Mouse (Mus musculus) inflammation-experienced regulatory T-cells, adult 6 months (primary cell): ENCODE measurements around the gene Mat2a. TPM values are rescaled to one million over a fixed set of nuclear protein-coding genes. Genes with fewer than 3 reads are reported as not detected.
"Not testable (repeated sequence)": the region's sequence is repeated elsewhere in the genome, so short reads cannot be mapped to it uniquely, and the experiment has no call there.

Source experiments
- ATAC-seq: one replicate; pipeline ENCODE4 v1.8.0; 2017
- polyA plus RNA-seq, 3 experiments: library from polyadenylated mRNA; unstranded; fragments of 100-300 nt; shearing (Covaris generic); gene quantifications; one replicate each; pipeline ENCODE4 v1.2.1; 2017

Mat2a gene
- polyA plus RNA-seq, 3 experiments from 2014 or later = 217 to 228 (median 219) TPM

DNA sequence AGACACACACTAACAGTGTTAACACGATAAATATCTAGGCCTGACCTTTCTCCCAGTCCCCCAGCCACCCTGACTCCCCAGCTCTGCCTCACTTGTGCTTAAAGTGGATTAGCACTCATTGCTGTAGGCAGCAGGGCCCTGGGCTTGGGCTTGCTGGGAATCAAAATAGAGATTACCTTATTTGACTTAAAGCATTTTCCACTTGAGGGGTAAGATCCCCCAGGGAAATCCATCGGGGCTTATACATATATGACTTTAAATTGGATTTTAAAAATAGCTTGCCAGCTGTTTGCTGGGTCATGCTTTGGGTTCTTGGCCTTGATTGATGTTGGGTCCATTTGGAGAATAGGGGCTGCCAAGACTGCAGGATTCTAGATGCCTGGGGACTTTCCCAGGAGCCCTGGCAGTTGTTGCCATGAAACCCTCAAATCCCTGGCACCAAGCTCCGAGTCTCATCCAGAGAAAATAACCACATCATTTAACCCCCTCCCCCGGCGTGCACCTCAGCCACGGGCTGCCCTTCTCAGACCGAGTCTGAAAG lies 15.5 kb upstream of the Mat2a start:
- no peak for ATAC-seq

DNA sequence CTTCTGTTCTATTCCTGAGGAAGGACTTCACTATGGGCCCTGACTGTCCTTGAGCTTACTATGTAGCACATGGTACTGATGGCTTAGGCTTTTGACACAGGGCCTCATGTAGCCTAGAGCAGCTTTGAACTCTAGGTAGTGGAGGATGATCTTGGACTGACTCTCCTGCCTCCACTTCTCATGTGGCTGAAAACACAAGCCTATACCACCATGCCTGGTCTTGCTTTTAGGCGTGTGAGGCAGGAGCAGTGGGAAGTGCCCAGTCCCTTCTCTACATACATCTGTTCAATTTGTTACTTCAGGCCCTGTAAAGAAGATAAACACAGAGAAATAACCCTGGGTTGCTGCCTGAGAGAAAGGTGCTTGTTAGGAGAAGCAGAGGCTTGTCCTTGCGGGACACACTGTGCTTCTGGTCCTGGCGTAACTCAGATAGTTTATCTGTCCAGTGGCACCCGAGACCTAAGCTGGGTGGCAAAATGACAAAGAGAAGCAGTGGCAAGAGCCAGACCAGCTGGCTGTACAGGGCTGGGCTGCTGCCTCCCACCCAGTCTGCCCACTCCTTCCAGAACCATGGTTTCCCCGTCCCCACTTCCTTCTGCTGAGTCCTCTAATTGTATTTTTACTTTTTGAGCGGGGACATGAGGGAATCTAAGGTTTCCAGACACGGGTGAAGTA lies 14.9 kb upstream of the Mat2a start:
- ATAC-seq = no peak

DNA sequence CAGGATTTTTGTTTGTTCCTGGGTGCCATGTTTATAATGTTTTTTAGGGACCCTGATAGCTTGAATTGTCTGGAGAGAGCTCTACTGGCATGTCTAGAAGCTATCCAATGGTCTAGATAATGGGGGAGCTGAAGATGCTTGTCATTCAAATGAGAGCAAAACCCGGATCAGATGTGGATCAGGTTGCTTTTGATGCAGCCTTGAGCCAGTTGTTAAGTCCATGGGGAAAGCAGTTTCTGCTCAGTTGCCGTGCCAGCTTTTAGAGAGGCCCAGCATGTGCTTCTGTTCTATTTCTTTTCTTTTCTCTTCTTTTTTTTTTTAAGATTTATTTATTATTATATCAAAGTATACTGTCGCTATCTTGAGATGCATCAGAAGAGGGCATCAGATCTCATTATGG lies 14.2 kb upstream of the Mat2a start:
- ATAC-seq = no peak

DNA sequence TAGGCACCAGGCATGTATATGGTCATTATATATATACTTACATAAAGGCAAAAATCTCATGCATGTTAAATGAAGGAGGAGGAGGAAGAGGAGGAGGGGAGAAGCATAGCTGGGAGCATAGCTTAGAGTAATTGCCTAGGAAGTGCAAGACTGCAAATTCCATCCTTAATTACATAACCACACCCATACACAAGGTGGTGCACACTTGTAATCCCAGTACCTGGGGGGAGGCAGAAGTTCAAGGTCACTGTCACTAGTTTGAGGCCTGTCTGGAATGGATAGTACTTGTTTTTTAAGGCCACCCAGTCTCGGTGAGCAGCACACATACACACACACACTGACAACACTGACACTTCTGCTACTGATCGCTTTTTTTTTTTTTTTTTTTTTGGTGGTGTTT lies 13.0 kb upstream of the Mat2a start:
- ATAC-seq = no peak

DNA sequence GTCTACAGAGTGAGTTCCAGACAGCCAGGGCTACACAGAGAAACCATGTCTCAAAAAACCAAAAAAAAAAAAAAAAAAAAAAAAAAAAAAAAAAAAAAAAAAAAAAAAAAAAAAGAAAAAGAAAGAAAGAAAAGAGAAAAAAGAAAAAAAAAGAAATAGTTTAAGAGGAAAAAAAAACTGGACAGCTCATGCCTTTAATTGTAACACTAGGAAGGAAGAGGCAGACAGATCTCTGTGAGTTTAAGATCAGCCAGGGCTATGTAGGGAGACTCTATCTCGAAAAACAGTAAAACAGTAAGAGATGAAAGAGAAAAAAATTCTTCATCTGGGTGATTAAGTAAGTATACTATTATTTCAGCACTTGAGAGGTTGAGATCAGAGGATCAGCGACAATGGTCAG lies 12.4 kb upstream of the Mat2a start:
- ATAC-seq = not testable (repeated sequence)

DNA sequence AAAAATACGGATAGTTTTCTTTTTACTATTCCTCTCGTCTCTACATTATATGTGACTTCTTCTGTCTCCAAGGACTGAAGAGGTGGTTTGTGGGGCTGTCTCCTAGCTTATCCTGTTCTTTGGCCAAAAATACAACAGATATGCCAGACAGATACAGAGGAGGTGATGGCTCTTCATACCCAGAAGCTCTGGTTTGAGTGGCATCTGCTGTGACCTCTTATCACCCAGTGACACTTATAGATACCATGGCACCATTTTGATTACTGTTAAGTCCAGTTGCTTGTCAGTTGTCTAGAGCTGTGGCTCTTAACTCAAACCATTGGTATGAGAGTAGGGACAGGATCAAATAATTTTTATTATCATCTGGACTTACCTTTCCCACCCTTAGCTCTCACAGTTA lies 8.1 kb upstream of the Mat2a start:
- no peak for ATAC-seq

DNA sequence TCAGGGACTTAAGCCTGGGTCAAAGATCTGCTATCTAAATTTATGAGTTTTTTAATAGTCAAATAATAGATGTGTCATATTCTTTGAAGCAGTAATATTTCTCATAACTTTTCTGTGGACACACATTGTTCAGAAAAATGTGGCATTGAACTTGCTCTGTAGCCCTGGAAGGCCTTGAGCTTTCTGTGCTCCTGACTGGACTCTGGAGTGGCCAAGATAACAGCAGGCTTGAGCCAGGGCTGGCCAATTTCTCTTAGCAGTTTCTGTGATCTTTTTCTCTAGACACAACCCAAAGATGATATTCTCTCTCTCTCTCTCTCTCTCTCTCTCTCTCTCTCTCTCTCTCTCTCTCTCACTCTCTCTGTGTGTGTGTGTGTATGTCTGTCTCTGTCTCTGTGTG lies 5.7 kb upstream of the Mat2a start:
- no peak for ATAC-seq

DNA sequence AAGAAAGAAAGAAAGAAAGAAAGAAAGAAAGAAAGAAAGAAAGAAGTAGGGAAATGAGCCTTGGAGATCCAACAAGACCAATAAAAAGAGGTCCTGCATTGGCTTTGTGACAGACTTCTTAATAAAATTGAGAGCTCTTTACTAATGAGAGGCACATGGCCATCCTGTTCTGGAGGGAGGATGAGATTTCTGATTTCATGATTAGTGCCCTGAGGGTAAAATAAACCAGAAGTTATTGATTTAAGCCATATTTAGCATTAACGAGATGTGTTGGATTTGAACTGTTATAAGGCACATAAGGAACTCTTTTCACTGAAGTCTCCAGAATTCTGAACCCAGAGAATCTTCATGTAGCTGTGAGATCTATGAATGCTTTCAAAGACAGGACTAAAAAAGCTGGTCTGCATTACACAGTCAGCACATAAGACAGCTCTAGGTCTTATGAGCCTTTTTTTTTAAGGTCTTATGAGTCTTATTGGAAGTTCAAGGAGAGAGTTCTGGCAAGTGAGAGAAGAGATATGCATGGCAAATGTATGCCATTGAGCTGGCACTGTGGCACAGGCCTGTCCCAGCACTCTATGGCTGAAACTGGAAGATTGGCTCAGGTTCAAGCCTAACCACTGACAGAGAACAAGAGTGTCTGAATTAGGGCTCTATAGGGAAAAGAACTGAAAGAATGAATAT lies 3.7 kb upstream of the Mat2a start:
- ATAC-seq = no peak

DNA sequence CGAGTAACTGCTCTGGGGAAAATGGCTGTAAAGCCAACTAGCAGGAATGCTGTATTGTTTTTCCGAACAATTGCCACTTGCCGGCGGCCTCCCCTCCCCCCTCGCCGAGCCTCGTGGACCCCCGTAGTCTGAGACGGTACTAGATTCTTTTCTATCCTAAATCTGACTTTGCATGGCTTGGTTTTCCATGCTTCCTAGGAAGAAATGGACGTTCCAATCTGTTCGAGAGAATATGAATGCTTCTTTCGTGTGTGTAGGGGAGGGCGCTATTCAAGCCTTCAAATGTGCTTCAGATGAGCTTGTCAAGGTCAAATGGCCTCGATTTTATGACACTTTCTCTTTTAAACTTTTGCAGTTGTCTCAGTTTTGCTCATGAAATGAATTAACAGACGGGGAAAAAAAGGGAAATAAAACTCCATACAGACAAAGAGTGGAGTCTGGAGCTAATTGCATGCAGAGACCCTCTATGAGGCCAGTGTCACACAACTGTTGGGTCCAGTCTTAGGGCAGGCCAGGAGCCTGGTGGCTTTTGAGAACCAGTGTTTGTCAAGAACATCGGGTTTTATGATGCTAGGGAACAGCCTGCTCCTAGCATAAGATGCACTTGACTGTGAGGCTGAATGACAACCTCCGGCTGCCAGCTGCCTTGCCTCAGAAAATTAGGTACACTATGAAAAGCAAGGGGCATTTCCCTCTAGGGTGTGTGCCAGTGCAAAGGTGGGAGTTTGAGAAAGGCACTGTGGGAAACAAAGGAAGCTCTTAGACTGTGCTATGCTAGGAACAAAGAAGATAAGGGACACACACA lies 1.0 kb upstream of the Mat2a start:
- ATAC-seq = peak; percentile 5

DNA sequence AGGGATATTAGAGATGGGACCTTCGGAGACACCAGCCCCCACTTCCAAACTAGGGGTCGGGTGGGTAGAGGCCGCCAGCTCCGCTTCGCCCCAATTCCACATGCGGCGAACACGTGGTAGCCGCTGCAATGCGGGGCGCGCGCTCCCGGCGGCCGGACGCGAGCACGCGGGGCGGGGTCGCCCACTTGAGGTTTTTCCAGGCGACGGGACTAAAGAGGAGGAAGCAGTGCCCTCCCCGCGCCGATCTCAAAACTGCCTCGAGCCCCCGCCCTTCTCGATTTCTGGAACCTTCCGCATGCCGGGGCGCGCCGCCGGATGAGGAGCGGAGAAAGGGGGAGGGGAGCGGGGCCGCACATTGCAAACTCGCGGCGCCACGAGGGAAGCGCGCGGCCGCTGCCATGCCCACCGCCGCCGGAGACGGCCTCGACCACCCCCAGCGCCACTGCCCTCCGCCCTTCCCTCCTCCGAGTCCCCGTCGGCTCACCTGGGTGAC lies 450 bp downstream of the Mat2a start:
- peak; percentile 53 for ATAC-seq

DNA sequence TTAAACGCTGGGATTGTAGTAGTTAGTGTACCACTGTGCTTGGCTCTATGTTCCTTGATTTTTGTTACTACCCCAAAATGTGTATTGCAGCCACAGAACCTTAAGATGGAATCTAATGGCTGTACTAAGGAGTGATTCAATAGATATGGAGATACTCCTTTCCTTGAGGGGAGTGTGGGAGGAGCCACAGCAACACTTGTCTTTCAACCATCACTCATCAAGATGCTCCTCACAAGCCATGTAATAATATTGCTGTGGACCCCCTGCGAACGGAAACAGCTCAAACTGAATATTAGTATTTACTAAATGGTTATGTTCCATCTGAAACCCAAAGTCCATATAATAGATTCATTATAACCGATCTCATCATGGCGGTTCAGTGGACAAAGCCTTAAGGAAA lies 1.1 kb downstream of the Mat2a start:
- no peak for ATAC-seq

DNA sequence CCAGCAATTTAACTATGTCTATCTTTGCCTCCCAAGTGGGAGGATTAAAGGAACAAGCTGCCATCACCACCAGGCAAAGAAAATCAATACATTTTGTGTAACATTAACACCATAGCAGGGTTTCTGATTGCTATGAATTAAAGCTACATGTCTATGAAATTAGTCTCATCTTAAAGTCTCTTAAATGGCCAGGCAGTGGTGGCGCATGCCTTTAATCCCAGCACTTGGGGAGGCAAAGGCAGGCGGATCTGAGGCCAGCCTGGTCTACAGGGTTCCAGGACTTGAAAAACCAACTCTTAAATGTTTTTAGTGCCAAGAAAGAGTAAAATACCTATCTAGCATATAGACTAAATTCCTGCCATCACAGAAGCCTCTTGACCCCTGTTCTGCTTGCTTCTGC lies 7.2 kb downstream of the Mat2a start:
- ATAC-seq = no peak

DNA sequence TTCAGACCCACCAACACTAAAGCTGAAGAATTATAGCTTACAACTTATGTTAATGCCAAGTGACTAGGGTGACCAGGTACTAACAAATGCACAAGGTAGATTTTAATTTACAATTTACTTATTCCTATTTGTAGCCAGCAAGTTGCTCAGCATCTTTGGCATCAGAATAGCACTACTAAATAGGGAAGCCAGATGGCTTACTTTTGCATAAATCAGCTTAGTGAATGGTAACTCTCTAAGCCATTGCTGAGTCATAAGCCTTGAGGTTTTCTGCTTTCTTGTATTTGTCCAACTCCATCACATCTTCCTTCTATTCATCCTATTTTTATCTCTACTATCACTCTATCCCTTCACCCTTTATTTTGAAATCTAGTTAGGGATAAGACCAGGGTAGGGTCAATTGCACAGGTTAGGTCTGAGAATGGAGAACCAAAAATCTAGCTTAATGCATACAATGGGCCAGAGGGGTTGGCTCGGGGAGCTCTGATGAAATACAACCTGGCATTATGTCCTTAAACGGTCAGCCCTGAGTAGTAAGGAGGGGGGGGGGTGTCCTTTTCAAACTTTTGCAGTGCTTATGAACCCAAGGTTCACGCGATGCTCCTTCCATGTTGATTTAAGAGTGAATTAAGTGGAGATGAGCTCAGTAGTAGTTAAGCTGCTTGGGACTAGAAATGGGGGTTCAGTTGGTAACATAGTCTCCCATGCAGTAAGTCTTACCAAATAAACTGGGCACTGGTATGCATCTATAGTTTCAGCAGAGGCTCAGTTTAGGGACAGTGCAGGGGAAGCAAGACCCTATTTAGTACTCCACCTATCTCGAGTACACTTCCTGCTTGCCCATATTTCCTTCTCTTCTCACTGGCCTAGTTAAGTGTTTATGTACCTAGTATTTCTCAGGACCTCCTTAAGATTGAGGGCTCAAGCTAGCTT lies 8.1 kb downstream of the Mat2a start:
- ATAC-seq = no peak

DNA sequence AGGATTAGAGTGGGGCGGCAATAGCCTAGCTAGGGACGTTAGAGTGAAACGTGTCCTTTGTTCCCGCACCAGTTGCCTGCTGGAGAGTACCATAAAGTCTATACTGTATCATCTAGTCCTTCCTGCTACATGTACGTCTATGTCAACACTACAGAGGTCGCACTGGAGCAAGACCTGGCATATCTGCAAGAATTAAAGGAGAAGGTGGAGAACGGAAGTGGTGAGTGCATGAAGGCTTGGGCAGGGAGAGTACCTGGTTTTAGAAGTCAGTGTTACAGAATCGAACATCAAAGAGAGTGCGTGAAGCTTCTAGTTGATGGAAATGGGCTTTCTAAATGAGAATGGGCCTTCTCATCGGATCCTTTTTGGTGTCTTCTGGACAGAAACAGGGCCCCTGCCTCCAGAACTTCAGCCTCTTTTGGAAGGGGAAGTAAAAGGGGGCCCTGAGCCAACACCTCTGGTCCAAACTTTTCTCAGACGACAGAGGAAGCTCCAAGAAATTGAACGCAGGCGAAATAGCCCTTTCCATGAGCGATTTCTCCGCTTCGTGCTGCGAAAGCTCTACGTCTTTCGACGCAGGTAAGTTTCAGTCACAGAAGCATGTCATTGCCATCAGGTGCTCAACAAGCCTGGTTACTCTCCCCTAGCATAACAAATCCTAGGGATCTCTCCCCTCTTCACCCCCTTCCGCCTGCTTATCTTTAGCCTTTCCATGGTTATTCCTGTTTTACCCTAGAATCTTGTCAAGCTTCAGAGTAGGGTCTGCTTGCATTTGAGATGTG lies 10.1 kb downstream of the Mat2a start:
- ATAC-seq = peak; percentile 68

DNA sequence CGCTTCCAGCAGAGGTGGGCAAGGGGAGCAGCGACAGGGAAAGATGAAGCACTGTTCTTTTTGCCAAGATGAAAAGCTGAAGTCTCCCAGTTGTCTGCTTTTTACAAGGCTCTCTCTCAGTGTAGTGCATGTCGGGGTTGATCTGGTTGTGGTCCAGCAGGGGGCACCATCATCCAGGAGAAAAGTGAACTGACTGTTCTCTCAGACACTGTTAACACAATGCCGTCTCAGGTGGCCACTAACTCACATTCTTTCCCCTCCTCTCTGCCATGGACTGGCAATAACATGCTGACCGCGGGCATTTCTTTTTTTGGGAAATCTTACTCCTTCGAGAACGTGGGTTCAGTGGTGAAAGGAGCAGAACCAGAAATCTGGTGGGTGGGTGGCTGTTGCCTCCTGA lies 11.3 kb downstream of the Mat2a start:
- peak; percentile 73 for ATAC-seq

DNA sequence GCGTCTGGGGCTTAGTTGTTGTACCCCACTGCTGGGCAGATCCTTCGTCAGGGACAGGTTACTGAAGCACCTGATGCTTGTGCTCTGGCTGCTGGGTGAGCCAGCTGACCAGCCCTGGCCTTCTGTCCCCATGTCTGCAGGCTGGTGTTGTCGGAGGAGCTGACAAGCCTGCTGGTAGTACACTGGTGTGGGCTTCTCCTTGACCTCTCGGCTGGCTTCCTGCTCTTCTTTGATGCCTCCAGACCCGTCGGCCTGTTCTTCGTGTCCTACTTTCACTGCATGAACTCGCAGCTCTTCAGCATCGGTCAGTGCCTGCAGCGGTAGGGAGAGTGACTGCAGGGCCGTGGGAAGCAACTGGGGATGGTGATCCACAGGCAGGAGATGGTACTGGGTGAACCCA lies 13.7 kb downstream of the Mat2a start:
- ATAC-seq = no peak

DNA sequence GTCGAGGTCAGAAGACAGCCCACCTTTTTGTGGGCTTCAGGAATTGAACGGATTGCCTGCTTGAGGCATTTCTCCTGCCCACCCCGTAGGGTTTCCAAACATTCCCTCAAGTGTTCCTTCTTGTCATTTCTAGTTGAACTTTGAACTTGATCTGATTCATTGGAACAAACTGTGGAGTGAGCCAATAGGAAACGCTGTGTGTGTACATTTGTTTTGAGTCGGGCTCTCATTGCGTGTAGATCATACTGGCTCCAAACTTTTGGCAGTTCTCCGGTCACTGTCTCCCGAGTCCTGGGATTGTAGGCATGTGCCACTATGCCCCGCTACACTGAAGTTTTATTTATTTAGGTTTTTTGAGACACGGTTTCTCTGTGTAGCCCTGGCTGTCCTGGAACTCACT lies 18.5 kb downstream of the Mat2a start:
- no peak for ATAC-seq

DNA sequence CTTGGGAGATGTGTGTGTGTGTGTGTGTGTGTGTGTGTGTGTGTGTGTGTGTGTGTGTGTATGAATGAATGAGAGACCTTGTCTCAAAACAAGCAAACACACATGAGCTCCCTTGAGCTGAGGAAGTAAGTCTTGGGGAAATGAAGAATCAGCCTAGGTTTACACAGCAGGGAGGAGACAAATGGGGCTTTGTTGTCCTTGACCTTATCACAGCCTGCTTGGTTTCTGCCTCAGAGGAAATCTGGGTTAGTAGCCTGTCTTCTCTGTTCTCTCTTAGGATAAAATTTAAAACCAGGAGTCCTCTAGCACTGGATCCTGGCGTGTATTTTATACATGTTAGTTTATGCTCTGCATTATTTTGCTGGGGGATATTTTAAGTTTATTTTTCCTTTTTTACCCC lies 19.6 kb downstream of the Mat2a start:
- no peak for ATAC-seq

DNA sequence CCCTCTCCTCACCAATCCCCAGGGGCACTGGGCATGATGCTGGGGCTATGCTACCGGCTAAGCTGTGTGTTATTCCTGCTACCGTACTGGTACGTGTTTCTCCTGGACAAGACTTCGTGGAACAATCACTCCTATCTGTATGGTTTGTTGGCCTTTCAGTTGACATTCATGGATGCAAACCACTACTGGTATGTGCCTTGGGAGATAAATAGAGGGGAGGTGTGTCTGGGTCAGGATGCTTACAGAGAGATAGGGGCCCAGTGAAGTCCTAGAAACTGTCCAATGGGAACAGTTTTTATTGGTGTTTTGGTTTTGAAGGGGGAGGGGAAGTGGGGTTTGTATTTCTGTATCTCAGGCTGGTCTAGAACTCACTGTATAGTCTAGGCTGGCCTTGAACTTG lies 21.1 kb downstream of the Mat2a start:
- ATAC-seq = no peak

DNA sequence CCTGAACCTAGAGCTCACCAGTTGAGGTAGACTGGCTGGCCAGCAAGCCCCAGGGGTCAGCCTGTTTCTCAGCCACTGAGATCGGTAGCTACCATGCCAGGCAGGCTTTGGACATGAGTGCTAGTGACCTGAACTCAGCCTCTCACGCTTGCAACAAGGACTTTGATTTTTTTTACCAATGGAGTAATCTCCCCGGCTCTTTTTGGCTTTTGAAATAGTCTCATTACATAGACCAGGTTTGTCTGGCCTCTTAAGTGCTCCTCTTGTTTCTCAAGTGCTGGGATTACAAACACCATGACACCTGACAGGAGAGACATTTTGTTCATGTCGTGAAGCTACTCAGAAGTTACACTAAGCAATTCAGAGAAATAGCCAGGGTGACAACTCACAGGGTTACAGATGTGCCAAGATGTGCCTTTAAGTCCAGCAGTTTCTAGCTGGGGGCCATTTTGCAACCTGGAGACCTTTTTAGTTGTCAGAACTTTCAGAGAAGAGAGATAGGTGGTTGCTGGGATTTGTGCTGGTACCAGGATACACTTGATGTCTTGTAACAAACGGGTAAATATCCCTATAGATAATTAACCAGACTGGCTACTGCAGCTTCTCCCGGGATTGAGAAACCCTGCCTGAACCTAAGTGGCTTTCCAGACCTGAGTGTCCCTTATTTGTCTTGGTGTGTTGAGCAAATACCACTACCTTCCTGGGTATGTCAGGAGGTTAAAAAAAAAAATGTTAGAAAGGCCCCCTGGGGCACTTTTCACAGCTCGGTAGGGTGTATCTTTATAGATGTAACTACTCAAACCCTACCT lies 23.2 kb downstream of the Mat2a start:
- ATAC-seq = no peak

DNA sequence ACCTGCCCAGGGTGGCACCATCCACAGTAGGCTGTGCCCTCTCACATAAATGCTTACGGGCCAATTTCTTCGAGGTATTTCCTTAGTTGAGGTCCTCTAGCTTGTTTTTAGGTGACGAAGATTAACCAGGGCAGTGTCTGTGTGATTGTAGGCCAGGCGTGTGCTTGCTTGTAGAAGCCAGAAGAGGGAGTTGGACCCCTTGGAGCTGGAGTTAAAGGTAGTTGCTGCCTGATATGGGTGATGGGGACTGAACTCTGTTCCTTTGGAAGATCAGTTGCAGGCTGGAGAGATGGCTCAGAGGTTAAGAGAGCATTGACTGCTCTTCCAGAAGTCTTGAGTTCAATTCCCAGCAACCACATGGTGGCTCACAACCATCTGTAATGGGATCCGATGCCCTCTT lies 24.2 kb downstream of the Mat2a start:
- ATAC-seq = no peak
